Mouse (Mus musculus) T-helper 17 cell (primary cell): ENCODE results near the gene Scgb1b10.
"Not testable (repeated sequence)": the region's sequence is repeated elsewhere in the genome, so short reads cannot be mapped to it uniquely, and the experiment has no call there.

Experiments
- in situ Hi-C, 2 experiments: fragments of 300-600 bp; cut with MboI, MseI; formaldehyde crosslinking; loops; 1 replicate in 1 of 2; 2 replicates in 1 of 2; pipeline ENCODE4 v1.15.1; 2025; ENCODE audit warnings: high pct_unique_total_duplicates in 2 of 2

The Scgb1b10 gene

GRCm38 (mm10) chr7:32100553-32100952 is at the start of gene Scgb1b10:
Scgb1b10 (plus strand) TSS chr7:32100853.
- in situ Hi-C loops = not testable (repeated sequence)
